Mouse (Mus musculus) lung, adult 10 weeks (tissue): ENCODE measurements around the gene Vps41. TPM values are rescaled to one million over a fixed set of nuclear protein-coding genes. Genes with fewer than 3 reads are reported as not detected.

ENCODE experiments used
- polyA plus RNA-seq: library from polyadenylated mRNA; stranded (reverse); fragments of 350-450 nt; fragmentation: Illumina TruSeq; extraction: RNeasy Lipid Tissue Mini Kit (QIAGEN cat#74804); gene quantifications from one replicate; pipeline ENCODE4 v1.2.3, GENCODE M21; 2014; ENCODE audit warnings: low read depth, low replicate concordance; ENCODE audit not compliant: insufficient read depth

Gene Vps41
- polyA plus RNA-seq = 18.9 TPM

GRCm38 (mm10) chr13:18717185-18717584 is at the start of gene Vps41:
Gene Vps41 (plus strand): TSS chr13:18717286.

Other genes starting within 250 kb of the Vps41 start
- gene Amph, start 230.9 kb downstream of the Vps41 start, polyA plus RNA-seq = 7.5 TPM